Mouse (Mus musculus) forebrain, embryonic 10.5 days (tissue): ENCODE measurements at regions not wholly inside any gene's neighbourhood (a gene's known extent, or its start where the extent isn't known, plus 50 kb on each side); places are given as distances from the start of the nearest gene placed in this dataset.

Source experiments
- DNase-seq: peaks from one replicate; pipeline ENCODE4 v3.0.0-alpha.2; 2017; ENCODE audit warnings: low spot score; ENCODE audit errors: extremely low spot score
- H3K27ac ChIP-seq: fragments of 300-500 bp; sonication (generic); 2 replicates; pipeline ENCODE4 v1.5.1; 2016; ENCODE audit warnings: mild to moderate bottlenecking
- H3K27me3 ChIP-seq: fragments of 300-500 bp; sonication (generic); 2 replicates; pipeline ENCODE4 v1.6.1; 2016; ENCODE audit warnings: mild to moderate bottlenecking; ENCODE audit not compliant: poor library complexity, severe bottlenecking
- H3K36me3 ChIP-seq: fragments of 300-500 bp; sonication (generic); replicated peaks from 2 replicates; pipeline ENCODE4 v1.6.1; 2016; ENCODE audit warnings: mild to moderate bottlenecking, moderate library complexity
- H3K4me1 ChIP-seq: fragments of 300-500 bp; sonication (generic); 2 replicates; pipeline ENCODE4 v1.6.1; 2016
- H3K4me3 ChIP-seq: fragments of 300-500 bp; sonication (generic); 2 replicates; pipeline ENCODE4 v1.5.1; 2016; ENCODE audit warnings: mild to moderate bottlenecking, moderate library complexity
- H3K9me3 ChIP-seq: fragments of 300-500 bp; sonication (generic); 2 replicates; pipeline ENCODE4 v1.6.1; 2016; ENCODE audit warnings: mild to moderate bottlenecking, moderate library complexity
- WGBS: fragments of 180-500 bp; shearing (Covaris S2); methylation state at CpG from one replicate; pipeline ENCODE4 v1.1.7; 2016; 5-methylcytosine and 5-hydroxymethylcytosine counted together

- Histone ChIP-seq H3K27me3 (no peaks in the 10 kb centered on the region), H3K36me3 (no peaks in the 10 kb centered on the region), H3K9me3 (no peaks in the 10 kb centered on the region), H3K4me3 (no peak overlapping the region), H3K27ac (no peak overlapping the region), H3K4me1 (no peaks in the 10 kb centered on the region)
- no peak for DNase-seq
- WGBS = 68% methylated on average over 2 of the region's 2 CpGs
Observed at GRCm38 (mm10) chr8:15734461-15734860, 688.6 kb upstream of the BB014433 start.

GRCm38 (mm10) chr8:15731324-15731723, 685.4 kb upstream of the BB014433 start:
- WGBS = 85% methylated on average over 2 of the region's 2 CpGs
- no peak overlapping the region for H3K4me3 ChIP-seq

GRCm38 (mm10) chr8:15729075-15729474, 683.2 kb upstream of the BB014433 start:
- Histone ChIP-seq H3K9me3 (no peaks in the 10 kb centered on the region), H3K36me3 (no peaks in the 10 kb centered on the region), H3K27ac (no peak overlapping the region), H3K4me1 (no peaks in the 10 kb centered on the region), H3K27me3 (no peaks in the 10 kb centered on the region), H3K4me3 (no peak overlapping the region)
- 4% methylated on average over 1 of the region's 1 CpGs for WGBS
- DNase-seq = peak; percentile 33

More at GRCm38 (mm10) chr8:15731324-15731723, 685.4 kb upstream of the BB014433 start:
- Histone ChIP-seq H3K27me3 (no peaks in the 10 kb centered on the region), H3K9me3 (no peaks in the 10 kb centered on the region), H3K27ac (no peak overlapping the region), H3K4me1 (no peaks in the 10 kb centered on the region), H3K36me3 (no peaks in the 10 kb centered on the region)
- no peak for DNase-seq

DNA sequence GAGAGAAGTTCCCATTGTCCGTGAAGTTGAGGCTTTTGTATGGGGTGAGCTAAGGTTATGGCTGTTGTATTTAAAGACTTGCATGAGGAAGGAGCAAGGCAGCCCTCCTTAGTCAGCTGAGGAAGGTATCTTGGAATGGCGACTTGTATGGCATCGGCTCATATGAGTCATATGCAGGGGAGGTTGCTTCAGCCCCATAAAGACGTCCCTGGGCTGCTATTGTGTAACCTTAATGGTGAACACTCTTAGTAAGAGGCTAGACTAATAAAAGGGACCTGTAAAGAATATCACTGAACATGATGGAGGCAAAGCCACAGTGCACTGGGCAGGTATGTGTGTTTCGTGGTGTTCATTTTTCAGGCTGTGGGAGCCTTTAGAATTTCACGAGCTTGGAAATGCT, 680.4 kb upstream of the BB014433 start:
- Histone ChIP-seq H3K27me3 (no peaks in the 10 kb centered on the region), H3K27ac (no peak overlapping the region), H3K36me3 (no peaks in the 10 kb centered on the region), H3K4me3 (no peak overlapping the region), H3K4me1 (no peaks in the 10 kb centered on the region), H3K9me3 (no peaks in the 10 kb centered on the region)
- no peak for DNase-seq
- WGBS = 93% methylated on average over 6 of the region's 6 CpGs
